Mouse (Mus musculus) E14TG2a.4 (cell line): Measurements from ENCODE around the gene D11Wsu47e.

Source experiments
- CTCF ChIP-seq: conservative IDR thresholded peaks from 2 replicates; pipeline ENCODE4 v1.5.1; 2014; ENCODE audit warnings: low read length
- NANOG ChIP-seq: IDR thresholded peaks from 2 replicates; pipeline ENCODE4 v1.6.1; 2014; ENCODE audit warnings: borderline replicate concordance, low read length, mixed read lengths
- POU5F1 ChIP-seq: IDR thresholded peaks from 2 replicates; pipeline ENCODE4 v1.6.1; 2014; ENCODE audit warnings: low read length, borderline replicate concordance

DNA sequence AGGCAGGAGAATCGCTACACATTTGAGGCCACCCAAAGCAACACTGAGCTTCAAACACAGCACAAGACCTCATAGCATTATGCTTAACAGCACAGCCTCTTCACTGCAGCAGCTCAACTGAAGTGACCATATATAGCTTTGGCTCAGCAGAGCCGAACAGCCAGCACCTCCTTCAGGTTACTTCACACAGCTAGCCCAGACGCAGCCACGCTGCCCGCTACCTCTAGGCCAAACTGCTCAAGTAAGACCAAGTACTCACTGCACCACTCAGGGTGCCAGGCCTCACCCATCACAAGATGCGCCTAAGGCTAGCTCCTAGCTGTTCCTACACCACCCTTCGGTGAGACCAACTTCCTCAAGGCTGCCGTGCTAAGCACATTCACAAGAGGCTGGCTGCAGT, 5.8 kb upstream of the D11Wsu47e start:
- TF ChIP-seq CTCF, result no peak
- TF ChIP-seq POU5F1, result no peak
- no peak for TF ChIP-seq NANOG
